Mouse (Mus musculus): ENCODE results near the gene Opcml. TPM values are rescaled to one million over a fixed set of nuclear protein-coding genes. Genes with fewer than 3 reads are reported as not detected.

Gene Opcml
- total RNA-seq, 2 experiments from 2014 or later = 227 to 234 TPM

GRCm38 (mm10) chr9:28720186-28720585, 929.6 kb downstream of the Opcml start:
- DNase-seq (ENCODE audit: low spot score in 2 of 2) = no peak

- no peak for DNase-seq (ENCODE audit: low spot score in 2 of 2)
Measured at GRCm38 (mm10) chr9:28731811-28732602, 941.4 kb downstream of the Opcml start.

- DNase-seq (ENCODE audit: low spot score in 2 of 2) = no peak
Measured at GRCm38 (mm10) chr9:28737955-28738354, 947.4 kb downstream of the Opcml start.

- peak; percentile 57 to 84 for DNase-seq (ENCODE audit: low spot score in 2 of 2)
Measured at GRCm38 (mm10) chr9:28738451-28738860, 947.9 kb downstream of the Opcml start.

- no peak for DNase-seq (ENCODE audit: low spot score in 2 of 2)
Measured at GRCm38 (mm10) chr9:28744771-28745170, 954.2 kb downstream of the Opcml start.

GRCm38 (mm10) chr9:28748902-28749301, 958.3 kb downstream of the Opcml start:
- peak in 1 of 2 experiments; percentile 29 for DNase-seq (ENCODE audit: low spot score in 2 of 2)

GRCm38 (mm10) chr9:28752908-28753307, 962.3 kb downstream of the Opcml start:
- DNase-seq (ENCODE audit: low spot score in 2 of 2) = no peak

GRCm38 (mm10) chr9:28756841-28757451, 966.4 kb downstream of the Opcml start:
- no peak for DNase-seq (ENCODE audit: low spot score in 2 of 2)

GRCm38 (mm10) chr9:28761460-28761859, 970.9 kb downstream of the Opcml start:
- DNase-seq (ENCODE audit: low spot score in 2 of 2) = no peak

- no peak for DNase-seq (ENCODE audit: low spot score in 2 of 2)
Measured at GRCm38 (mm10) chr9:28764149-28764548, 973.6 kb downstream of the Opcml start.

- DNase-seq (ENCODE audit: low spot score in 2 of 2) = no peak
Measured at GRCm38 (mm10) chr9:28776517-28777503, 986.2 kb downstream of the Opcml start.

GRCm38 (mm10) chr9:28783834-28784233, 993.3 kb downstream of the Opcml start:
- DNase-seq (ENCODE audit: low spot score in 2 of 2) = no peak

- no peak for DNase-seq (ENCODE audit: low spot score in 2 of 2)
Measured at GRCm38 (mm10) chr9:28789439-28789838, 998.9 kb downstream of the Opcml start.

GRCm38 (mm10) chr9:28800100-28800499, 1009.5 kb downstream of the Opcml start:
- no peak for DNase-seq (ENCODE audit: low spot score in 2 of 2)

GRCm38 (mm10) chr9:28806666-28807065, 1016.1 kb downstream of the Opcml start:
- no peak for DNase-seq (ENCODE audit: low spot score in 2 of 2)

GRCm38 (mm10) chr9:28822060-28822459, 1031.5 kb downstream of the Opcml start:
- peak; percentile 63 to 90 for DNase-seq (ENCODE audit: low spot score in 2 of 2)

- DNase-seq (ENCODE audit: low spot score in 2 of 2) = peak in 1 of 2 experiments; percentile 40
Measured at GRCm38 (mm10) chr9:28822466-28822865, 1031.9 kb downstream of the Opcml start.

- peak in 1 of 2 experiments; percentile 9 for DNase-seq (ENCODE audit: low spot score in 2 of 2)
Measured at GRCm38 (mm10) chr9:28825821-28826220, 1035.2 kb downstream of the Opcml start.

- DNase-seq (ENCODE audit: low spot score in 2 of 2) = no peak
Measured at GRCm38 (mm10) chr9:28845961-28846570, 1055.5 kb downstream of the Opcml start.

- peak; percentile 27 to 49 for DNase-seq (ENCODE audit: low spot score in 2 of 2)
Measured at GRCm38 (mm10) chr9:28855826-28856225, 1065.3 kb downstream of the Opcml start.

- DNase-seq (ENCODE audit: low spot score in 2 of 2) = no peak
Measured at GRCm38 (mm10) chr9:28861983-28862382, 1071.4 kb downstream of the Opcml start.
